Mouse (Mus musculus) liver, postnatal 0 days (tissue): ENCODE results near the gene Atxn1. TPM values are rescaled to one million over a fixed set of nuclear protein-coding genes. Genes with fewer than 3 reads are reported as not detected.

Experiments
- ATAC-seq: fragments of 200-750 bp; cut with Nextera tagmentation; 2 replicates; pipeline ENCODE4 v1.8.0; 2017; ENCODE audit warnings: mild to moderate bottlenecking, moderate library complexity
- DNase-seq: peaks from one replicate; pipeline ENCODE4 v3.0.0-alpha.2; 2016
- H3K27ac ChIP-seq: fragments of 300-500 bp; sonication (generic); 2 replicates; pipeline ENCODE4 v1.5.1; 2014; ENCODE audit warnings: antibody characterized with exemption, moderate library complexity, mild to moderate bottlenecking, low read depth
- H3K27me3 ChIP-seq: fragments of 300-500 bp; sonication (generic); 2 replicates; pipeline ENCODE4 v1.6.1; 2014; ENCODE audit warnings: low read length, control low read depth, mixed read lengths; ENCODE audit not compliant: insufficient read depth
- H3K36me3 ChIP-seq: fragments of 300-500 bp; sonication (generic); replicated peaks from 2 replicates; pipeline ENCODE4 v1.6.1; 2014; ENCODE audit warnings: mild to moderate bottlenecking, control low read depth, low read length, moderate library complexity, mixed read lengths; ENCODE audit not compliant: insufficient read depth
- H3K4me1 ChIP-seq: fragments of 300-500 bp; sonication (generic); 2 replicates; pipeline ENCODE4 v1.6.1; 2014; ENCODE audit warnings: antibody characterized with exemption, mild to moderate bottlenecking, control low read depth; ENCODE audit not compliant: insufficient read depth
- H3K4me2 ChIP-seq: fragments of 300-500 bp; sonication (generic); 2 replicates; pipeline ENCODE4 v1.6.1; 2014; ENCODE audit warnings: low read depth, mild to moderate bottlenecking, low read length, moderate library complexity, mixed read lengths
- H3K4me3 ChIP-seq: fragments of 300-500 bp; sonication (generic); 2 replicates; pipeline ENCODE4 v1.5.1; 2014; ENCODE audit warnings: low read depth, low read length
- H3K9ac ChIP-seq: fragments of 300-500 bp; sonication (generic); replicated peaks from 2 replicates; pipeline ENCODE4 v1.6.1; 2014; ENCODE audit warnings: mild to moderate bottlenecking, moderate library complexity
- H3K9me3 ChIP-seq: fragments of 300-500 bp; sonication (generic); 2 replicates; pipeline ENCODE4 v1.6.1; 2016; ENCODE audit warnings: mild to moderate bottlenecking, control low read depth, low read length, mixed read lengths
- CTCF ChIP-seq: sonication (generic); IDR thresholded peaks from 2 replicates; pipeline ENCODE4 v1.5.1; 2016; ENCODE audit warnings: antibody characterized with exemption, low read depth
- EP300 ChIP-seq: IDR thresholded peaks from 2 replicates; pipeline ENCODE4 v1.6.1; 2016; ENCODE audit warnings: antibody characterized with exemption, low read depth, mild to moderate bottlenecking
- WGBS: fragments of 180-500 bp; shearing (Covaris S2); extraction: QIAGEN DNeasy Blood & Tissue Kit; methylation state at CpG from one replicate; pipeline ENCODE4 v1.1.7; 2014; ENCODE audit not compliant: insufficient replicate concordance; 5-methylcytosine and 5-hydroxymethylcytosine counted together
- polyA plus RNA-seq: library from polyadenylated mRNA; unstranded; fragments of >200 nt; fragmentation: Nextera tagmentation; extraction: Ambion mirVana; gene quantifications from 2 replicates; pipeline ENCODE4 v1.2.1, GENCODE M21; 2015

Gene Atxn1
- polyA plus RNA-seq, 1 experiment from 2014 or later: 4.4 TPM

- Histone ChIP-seq H3K9me3 (no peaks in the 10 kb centered on the region), H3K27me3 (0 out of 2 replicates have a peak, but pooled peaks cover under 1% of the 10 kb centered on the region), H3K4me3 (no peak overlapping the region), H3K4me2 (no peak overlapping the region; the same call in 1 of the 2 replicates), H3K27ac (0 out of 2 replicates have a peak overlapping the region, but pooled peaks have one; percentile 37), H3K4me1 (peaks cover 46% of the 10 kb centered on the region), H3K36me3 (peaks cover 15% of the 10 kb centered on the region; the same call in 1 of the 2 replicates), H3K9ac (no peak overlapping the region)
- no peak for TF ChIP-seq EP300
- TF ChIP-seq CTCF: no peak
- DNase-seq (no peak), ATAC-seq (no peak)
- 52% methylated on average over 8 of the region's 8 CpGs for WGBS
Observed at GRCm38 (mm10) chr13:45514832-45515422, 449.9 kb downstream of the Atxn1 start.

GRCm38 (mm10) chr13:45514115-45514514, 450.7 kb downstream of the Atxn1 start:
- ATAC-seq (no peak), DNase-seq (no peak)
- H3K9me3 ChIP-seq: no peaks in the 10 kb centered on the region
- TF ChIP-seq CTCF: no peak
- no peak for TF ChIP-seq EP300
- peak overlapping the region; percentile 35; the same call in 1 of the 2 replicates for H3K9ac ChIP-seq
- H3K27ac ChIP-seq: peak overlapping the region; percentile 37; the same call in 1 of the 2 replicates
- peak overlapping the region; percentile 93 for H3K4me2 ChIP-seq
- H3K4me3 ChIP-seq: peak overlapping the region; percentile 1; the same call in 1 of the 2 replicates
- WGBS: 23% methylated on average over 5 of the region's 5 CpGs
- H3K4me1 ChIP-seq: peaks cover 46% of the 10 kb centered on the region
- 0 out of 2 replicates have a peak, but pooled peaks cover 2% of the 10 kb centered on the region for H3K27me3 ChIP-seq
- H3K36me3 ChIP-seq: peaks cover 14% of the 10 kb centered on the region; the same call in 1 of the 2 replicates

DNA sequence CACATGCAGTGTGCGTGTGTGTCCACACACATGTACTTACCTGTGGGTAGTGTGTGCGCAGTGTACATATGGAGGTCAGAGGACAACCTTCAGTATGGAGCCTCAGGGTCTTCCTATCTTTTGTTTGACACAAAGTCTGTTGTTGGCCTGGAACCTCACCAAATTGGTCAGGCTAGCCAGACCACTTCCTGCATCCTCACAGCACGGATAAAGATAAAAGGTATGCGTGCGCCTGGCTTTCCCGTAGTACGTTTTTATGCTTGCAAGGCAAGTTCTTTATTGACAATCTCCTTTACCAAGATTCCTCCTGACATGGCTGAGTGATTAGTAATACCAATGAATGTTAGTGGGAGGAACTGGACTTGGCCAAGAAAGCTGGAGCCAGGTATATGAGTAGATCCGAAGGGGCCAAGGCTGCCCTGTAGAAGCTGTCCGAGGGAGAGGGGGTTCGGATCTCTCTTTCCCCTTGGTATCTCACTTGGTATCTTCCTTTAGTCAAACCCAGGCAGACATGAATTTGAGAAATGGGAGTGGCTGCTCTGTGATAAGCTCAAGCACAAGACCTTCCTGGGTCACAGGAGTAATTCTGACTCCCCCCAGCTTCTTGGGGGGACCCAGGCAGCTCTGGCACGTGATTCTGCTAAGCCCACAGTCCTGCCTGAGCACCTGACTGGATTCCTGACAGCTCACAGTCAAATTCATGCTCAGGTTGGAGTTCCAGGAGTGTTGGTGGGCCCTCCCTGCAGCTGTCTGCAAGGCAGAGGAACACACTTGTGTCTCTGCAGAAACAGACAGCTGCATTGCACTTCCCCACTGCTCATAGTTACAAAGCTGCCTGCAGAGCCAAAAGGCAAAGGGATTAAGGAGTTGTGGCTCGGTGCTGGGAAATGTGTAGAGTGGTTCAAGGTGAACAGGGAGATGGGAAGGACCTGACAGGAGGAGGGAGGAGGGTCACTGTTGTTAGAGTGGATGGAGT, 451.5 kb downstream of the Atxn1 start:
- ATAC-seq: no peak
- Histone ChIP-seq H3K27me3 (0 out of 2 replicates have a peak, but pooled peaks cover 2% of the 10 kb centered on the region), H3K9me3 (no peaks in the 10 kb centered on the region), H3K36me3 (peaks cover 14% of the 10 kb centered on the region; the same call in 1 of the 2 replicates), H3K4me1 (peaks cover 46% of the 10 kb centered on the region), H3K27ac (peak overlapping the region; percentile 80), H3K4me3 (peak overlapping the region; percentile 85; the same call in 1 of the 2 replicates), H3K9ac (peak overlapping the region; percentile 35; the same call in 1 of the 2 replicates), H3K4me2 (peak overlapping the region; percentile 93)
- 59% methylated on average over 12 of the region's 12 CpGs for WGBS
- no peak for DNase-seq
- no peak for TF ChIP-seq CTCF
- TF ChIP-seq EP300: peak; percentile 44

GRCm38 (mm10) chr13:45512531-45512930, 452.3 kb downstream of the Atxn1 start:
- H3K27me3 ChIP-seq: 0 out of 2 replicates have a peak, but pooled peaks cover 2% of the 10 kb centered on the region
- peak overlapping the region; percentile 85 for H3K4me3 ChIP-seq
- H3K9me3 ChIP-seq: no peaks in the 10 kb centered on the region
- peak overlapping the region; percentile 23 for H3K9ac ChIP-seq
- TF ChIP-seq CTCF (no peak), EP300 (no peak)
- H3K27ac ChIP-seq: peak overlapping the region; percentile 80
- H3K4me1 ChIP-seq: peaks cover 52% of the 10 kb centered on the region
- peak overlapping the region; percentile 93 for H3K4me2 ChIP-seq
- WGBS: 49% methylated on average over 8 of the region's 8 CpGs
- DNase-seq: no peak
- ATAC-seq: peak; percentile 16
- peaks cover 13% of the 10 kb centered on the region; the same call in 1 of the 2 replicates for H3K36me3 ChIP-seq

DNA sequence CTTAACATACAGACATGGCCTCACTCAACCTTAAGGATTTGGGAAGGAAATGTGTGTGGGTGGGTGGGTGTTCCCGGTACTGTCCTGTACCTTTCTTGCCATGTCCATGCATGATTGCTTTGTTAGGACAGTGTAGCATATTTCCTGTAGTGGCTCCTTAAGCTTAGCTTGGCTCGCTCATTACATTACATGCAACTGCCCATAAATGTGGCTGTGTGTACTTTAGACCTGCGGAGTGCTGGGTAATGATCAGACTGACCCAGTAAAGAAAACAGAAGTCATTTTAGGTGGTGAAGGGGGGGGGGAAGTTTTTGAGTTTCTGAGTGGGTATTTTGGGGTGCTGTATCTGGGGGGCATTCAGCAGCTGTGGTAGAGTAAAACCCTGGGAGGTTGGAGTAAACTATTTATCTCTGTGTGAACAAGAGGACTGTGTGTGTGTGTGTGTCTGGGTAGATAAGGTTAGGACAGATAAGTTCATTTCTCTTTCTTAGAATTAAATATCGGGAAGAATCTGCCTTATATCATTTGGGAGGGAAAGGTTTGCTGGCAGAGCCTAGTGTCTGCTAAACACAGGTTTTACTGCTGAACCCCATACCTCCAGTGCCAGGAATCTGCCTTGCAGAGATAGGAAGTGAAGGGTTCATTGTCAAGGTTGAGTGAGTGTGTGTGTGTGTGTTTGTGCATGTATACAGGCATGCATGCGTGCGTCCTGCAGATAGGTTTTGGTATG, 452.9 kb downstream of the Atxn1 start:
- H3K9ac ChIP-seq: peak overlapping the region; percentile 23
- H3K4me2 ChIP-seq: peak overlapping the region; percentile 93
- WGBS: 41% methylated on average over 6 of the region's 6 CpGs
- peak overlapping the region; percentile 80 for H3K27ac ChIP-seq
- peaks cover 6% of the 10 kb centered on the region; the same call in 1 of the 2 replicates for H3K36me3 ChIP-seq
- peak; percentile 55 for ATAC-seq
- 0 out of 2 replicates have a peak, but pooled peaks cover 7% of the 10 kb centered on the region for H3K27me3 ChIP-seq
- TF ChIP-seq CTCF: no peak
- peak; percentile 97 for TF ChIP-seq EP300
- DNase-seq: peak; percentile 36
- peaks cover 57% of the 10 kb centered on the region for H3K4me1 ChIP-seq
- H3K4me3 ChIP-seq: peak overlapping the region; percentile 85
- H3K9me3 ChIP-seq: no peaks in the 10 kb centered on the region
